Mouse (Mus musculus): ENCODE measurements around the gene Pygl. TPM values are rescaled to one million over a fixed set of nuclear protein-coding genes. Genes with fewer than 3 reads are reported as not detected.
"Not testable (repeated sequence)": the region's sequence is repeated elsewhere in the genome, so short reads cannot be mapped to it uniquely, and the experiment has no call there.

Gene Pygl
- polyA plus RNA-seq, 1 experiment: 4.8 TPM

- Histone ChIP-seq H3K9ac (ENCODE audit: low read depth, poor library complexity, severe bottlenecking) (no peak overlapping the region), H3K27ac (ENCODE audit: insufficient read depth, low read length) (no peak overlapping the region), H3K36me3 (ENCODE audit: control insufficient read depth, insufficient read depth, low read length, poor library complexity, severe bottlenecking) (no peaks in the 10 kb centered on the region), H3K4me1 (ENCODE audit: control insufficient read depth, insufficient read depth, low read length) (no peaks in the 10 kb centered on the region), H3K9me3 (replicated peaks; ENCODE audit: control insufficient read depth, insufficient read depth, low read length, poor library complexity, severe bottlenecking) (no peaks in the 10 kb centered on the region), H3K27me3 (ENCODE audit: control insufficient read depth, insufficient read depth, low read length, poor library complexity, severe bottlenecking) (no peaks in the 10 kb centered on the region), H3K4me3 (ENCODE audit: low read depth, low read length) (no peak overlapping the region)
- TF ChIP-seq POLR2A (IDR thresholded peaks at IDR 0.05; ENCODE audit: insufficient read depth, low read length) (no peak), EP300 (IDR thresholded peaks at IDR 0.05; ENCODE audit: insufficient read depth, low read depth, low read length) (no peak), CTCF (IDR thresholded peaks at IDR 0.05; ENCODE audit: low read depth, low read length) (no peak)
Observed at GRCm38 (mm10) chr12:70144637-70145448, 86.4 kb downstream of the Pygl start.

- not testable (repeated sequence) for H3K36me3 ChIP-seq (ENCODE audit: control insufficient read depth, insufficient read depth, low read length, poor library complexity, severe bottlenecking); H3K9ac ChIP-seq (ENCODE audit: low read depth, poor library complexity, severe bottlenecking); H3K4me1 ChIP-seq (ENCODE audit: control insufficient read depth, insufficient read depth, low read length); H3K27me3 ChIP-seq (ENCODE audit: control insufficient read depth, insufficient read depth, low read length, poor library complexity, severe bottlenecking); H3K27ac ChIP-seq (ENCODE audit: insufficient read depth, low read length); H3K9me3 ChIP-seq (replicated peaks; ENCODE audit: control insufficient read depth, insufficient read depth, low read length, poor library complexity, severe bottlenecking); H3K4me3 ChIP-seq (ENCODE audit: low read depth, low read length)
Observed at GRCm38 (mm10) chr12:70144106-70144587, 87.1 kb downstream of the Pygl start.

- no peaks in the 10 kb centered on the region for H3K9me3 ChIP-seq (replicated peaks; ENCODE audit: control insufficient read depth, insufficient read depth, low read length, poor library complexity, severe bottlenecking)
- H3K9ac ChIP-seq (ENCODE audit: low read depth, poor library complexity, severe bottlenecking): no peak overlapping the region
- no peaks in the 10 kb centered on the region for H3K4me1 ChIP-seq (ENCODE audit: control insufficient read depth, insufficient read depth, low read length)
- H3K4me3 ChIP-seq (ENCODE audit: low read depth, low read length): no peak overlapping the region
- TF ChIP-seq EP300 (IDR thresholded peaks at IDR 0.05; ENCODE audit: insufficient read depth, low read depth, low read length): no peak
- peak; percentile 9 for TF ChIP-seq CTCF (IDR thresholded peaks at IDR 0.05; ENCODE audit: low read depth, low read length)
- H3K36me3 ChIP-seq (ENCODE audit: control insufficient read depth, insufficient read depth, low read length, poor library complexity, severe bottlenecking): no peaks in the 10 kb centered on the region
- no peak overlapping the region for H3K27ac ChIP-seq (ENCODE audit: insufficient read depth, low read length)
- no peaks in the 10 kb centered on the region for H3K27me3 ChIP-seq (ENCODE audit: control insufficient read depth, insufficient read depth, low read length, poor library complexity, severe bottlenecking)
Observed at GRCm38 (mm10) chr12:70140993-70141576, 90.2 kb downstream of the Pygl start.

Other genes with a start within 250 kb of the Pygl start
- 48.8 and 49.4 TPM in 2 replicates for gene Sav1, start 244.5 kb downstream of the Pygl start, polyA plus RNA-seq (2011; ENCODE audit: insufficient read depth, insufficient read length, low read depth, missing spikeins)
- gene Nin, start 117.8 kb downstream of the Pygl start, polyA plus RNA-seq (2011; ENCODE audit: insufficient read depth, insufficient read length, low read depth, missing spikeins): 6.3 and 7.3 TPM in 2 replicates
- not detected in 2 replicates for gene Abhd12b, start 77.3 kb downstream of the Pygl start, polyA plus RNA-seq (2011; ENCODE audit: insufficient read depth, insufficient read length, low read depth, missing spikeins)
- not detected in 2 replicates for gene Trim9, start 116.1 kb upstream of the Pygl start, polyA plus RNA-seq (2011; ENCODE audit: insufficient read depth, insufficient read length, low read depth, missing spikeins)
- 62.0 and 64.3 TPM in 2 replicates for gene Tmx1, start 221.6 kb upstream of the Pygl start, polyA plus RNA-seq (2011; ENCODE audit: insufficient read depth, insufficient read length, low read depth, missing spikeins)